Comparison of ENCODE assay signal across 8 mouse cellular contexts in genomic region chr2:37430593-37431464, GRCm38 (mm10). TPM values are rescaled to one million over a fixed set of nuclear protein-coding genes. Genes with fewer than 3 reads are reported as not detected.
DNase-seq lines count a peak whose midpoint lies in the region; ATAC-seq and TF ChIP-seq lines count a peak whose summit lies in the region.

No protein-coding gene starts in this region.

- DNase-seq in adipocyte (ENCODE audit: low spot score) = peak; percentile 96
- DNase-seq in gastrocnemius, adult 2 months = peak; percentile 84
- peak; percentile 96 for DNase-seq in hindbrain, postnatal 0 days (ENCODE audit: low spot score)
- DNase-seq in left cerebral cortex, adult 2 months (ENCODE audit: extremely low spot score in 1 of 2, low spot score in 2 of 2) = peak; percentile 77 to 83
- DNase-seq in retina, postnatal 7 days (ENCODE audit: low read depth, low spot score) = peak; percentile 88
- DNase-seq in urinary bladder, adult 18-20 months (ENCODE audit: low spot score in 2 of 2) = peak; percentile 54 to 81

- H3K9ac ChIP-seq in hindbrain, postnatal 0 days (replicated peaks; ENCODE audit: low read length) = peak overlapping the region; percentile 73

- TF ChIP-seq CTCF in cortical plate, adult 2 months (IDR thresholded peaks at IDR 0.05; ENCODE audit: extremely low read depth, insufficient read depth, low read length) = no peak
- 0 out of 2 replicates have a peak, but pooled peaks have one; percentile 5 for TF ChIP-seq CTCF in gastrocnemius, adult 2 months (IDR thresholded peaks at IDR 0.05)
- 0 out of 2 replicates have a peak, but pooled peaks have one; percentile 11 for TF ChIP-seq CTCF in hindbrain, postnatal 0 days (IDR thresholded peaks at IDR 0.05; ENCODE audit: low read depth)
- TF ChIP-seq CTCF in left cerebral cortex, adult 2 months (IDR thresholded peaks at IDR 0.05) = no peak; the same call in 1 of the 2 replicates

- WGBS in hindbrain, postnatal 0 days = under 1% methylated on average over 38 of the region's 38 CpGs
- WGBS in macrophage (ENCODE audit: missing documents) = under 1% methylated on average over 36 of the region's 38 CpGs

- peak overlapping the region; percentile 39 for H3K27ac ChIP-seq in cortical plate, adult 2 months (ENCODE audit: insufficient read depth, low read length)
- peak overlapping the region; percentile 90 for H3K27ac ChIP-seq in gastrocnemius, adult 2 months
- peak overlapping the region; percentile 99 for H3K27ac ChIP-seq in hindbrain, postnatal 0 days
- peak overlapping the region; percentile 93 for H3K27ac ChIP-seq in left cerebral cortex, adult 2 months
- peak overlapping the region; percentile 82 for H3K27ac ChIP-seq in macrophage

- peaks cover 56% of the 10 kb centered on the region for H3K79me2 ChIP-seq in macrophage (ENCODE audit: inconsistent target)

- intact Hi-C loops in gastrocnemius, adult 2 months (cut with DNase I) = no loop called here
- intact Hi-C loops in left cerebral cortex, adult 2 months (cut with DNase I) = no loop called here

- H3K4me3 ChIP-seq in cortical plate, adult 2 months (ENCODE audit: insufficient read depth, low read length) = peak overlapping the region; percentile 91
- H3K4me3 ChIP-seq in gastrocnemius, adult 2 months = peak overlapping the region; percentile 78
- peak overlapping the region; percentile 58 for H3K4me3 ChIP-seq in hindbrain, postnatal 0 days (ENCODE audit: low read length)
- peak overlapping the region; percentile 78 for H3K4me3 ChIP-seq in left cerebral cortex, adult 2 months
- peak overlapping the region; percentile 86 for H3K4me3 ChIP-seq in macrophage (ENCODE audit: inconsistent target)

- H3K36me3 ChIP-seq in hindbrain, postnatal 0 days (ENCODE audit: insufficient read depth, low read length) = peaks cover 5% of the 10 kb centered on the region
- peaks cover 11% of the 10 kb centered on the region; the same call in 1 of the 2 replicates for H3K36me3 ChIP-seq in macrophage (ENCODE audit: inconsistent target)

- H3K4me2 ChIP-seq in hindbrain, postnatal 0 days (ENCODE audit: low read depth, low read length) = peak overlapping the region; percentile 77

- H3K9me3 ChIP-seq in hindbrain, postnatal 0 days (ENCODE audit: low read length) = no peaks in the 10 kb centered on the region

- H3K4me1 ChIP-seq in cortical plate, adult 2 months (ENCODE audit: control insufficient read depth, insufficient read depth, low read length) = no peaks in the 10 kb centered on the region; the same call in 1 of the 2 replicates
- H3K4me1 ChIP-seq in hindbrain, postnatal 0 days (ENCODE audit: insufficient read depth, low read length) = 0 out of 2 replicates have a peak, but pooled peaks cover 4% of the 10 kb centered on the region

- peak; percentile 63 for TF ChIP-seq POLR2A in cortical plate, adult 2 months (IDR thresholded peaks at IDR 0.05; ENCODE audit: extremely low read depth, insufficient read depth, low read length)

- H3K27me3 ChIP-seq in hindbrain, postnatal 0 days (ENCODE audit: insufficient read depth, low read length) = no peaks in the 10 kb centered on the region

- ATAC-seq in hindbrain, postnatal 0 days = peak; percentile 95

RNA-seq across cellular contexts. Expression of gene Rc3h2, which starts 8.1 kb away (rescaled TPM):
- polyA plus RNA-seq in cortical plate, adult 2 months (2012; rRNA removed) = 25.2 and 25.5 TPM in 2 replicates
- 10 to 100 TPM; 36.0 to 46.3 TPM for total RNA-seq in gastrocnemius, adult 2 months (2021)
- 43.0 and 47.9 TPM in 2 replicates for total RNA-seq in hindbrain, postnatal 0 days (2014; rRNA removed)
- 10.7 and 11.3 TPM in 2 replicates for polyA plus RNA-seq in hindbrain, postnatal 0 days (2015; fragmentation: Nextera tagmentation; extraction: Ambion mirVana)
- 10 to 100 TPM; 81.4 to 81.6 TPM for total RNA-seq in left cerebral cortex, adult 2 months (2021)
- 100 to 1,000 TPM in 23 of 26 experiments, 10 to 100 TPM in 3; 82.8 to 212 (median 165) TPM for total RNA-seq in macrophage (2018; cell fraction: chromatin; rRNA removed)
- 10 to 100 TPM; 15.9 to 39.1 (median 28.6) TPM for total RNA-seq in macrophage (2018; cell fraction: cytosol; rRNA removed)
- total RNA-seq in macrophage (2018; cell fraction: nucleus; rRNA removed) = 100 to 1,000 TPM in 14 of 26 experiments, 10 to 100 TPM in 12; 64.9 to 167 (median 108) TPM
- 8.6 to 13.4 TPM (median 12.1 TPM) in 3 replicates for polyA plus RNA-seq in macrophage (2018)

RNA-seq across cellular contexts. Expression of gene Zbtb26, which starts 12.1 kb away (rescaled TPM):
- 5.7 and 5.8 TPM in 2 replicates for polyA plus RNA-seq in cortical plate, adult 2 months (2012; rRNA removed)
- total RNA-seq in gastrocnemius, adult 2 months (2021) = 1 to 10 TPM; 4.6 to 5.7 TPM
- 9.8 and 13.4 TPM in 2 replicates for total RNA-seq in hindbrain, postnatal 0 days (2014; rRNA removed)
- polyA plus RNA-seq in hindbrain, postnatal 0 days (2015; fragmentation: Nextera tagmentation; extraction: Ambion mirVana) = 2.0 and 2.4 TPM in 2 replicates
- 10 to 100 TPM in 1 of 2 experiments, 1 to 10 TPM in 1; 9.2 to 11.4 TPM for total RNA-seq in left cerebral cortex, adult 2 months (2021)
- total RNA-seq in macrophage (2018; cell fraction: chromatin; rRNA removed) = 10 to 100 TPM in 24 of 26 experiments, 1 to 10 TPM in 2; 8.2 to 52.7 (median 28.9) TPM
- 1 to 10 TPM; 1.0 to 4.8 (median 2.5) TPM for total RNA-seq in macrophage (2018; cell fraction: cytosol; rRNA removed)
- total RNA-seq in macrophage (2018; cell fraction: nucleus; rRNA removed) = 10 to 100 TPM in 23 of 26 experiments, 1 to 10 TPM in 3; 6.7 to 61.7 (median 27.2) TPM
- 1.8 to 3.8 TPM (median 2.1 TPM) in 3 replicates for polyA plus RNA-seq in macrophage (2018)

RNA-seq across cellular contexts. Expression of gene Zbtb6, which starts 12.1 kb away (rescaled TPM):
- polyA plus RNA-seq in cortical plate, adult 2 months (2012; rRNA removed) = 7.2 and 7.7 TPM in 2 replicates
- 1 to 10 TPM; 3.4 to 4.0 TPM for total RNA-seq in gastrocnemius, adult 2 months (2021)
- total RNA-seq in hindbrain, postnatal 0 days (2014; rRNA removed) = 23.5 and 24.5 TPM in 2 replicates
- 6.6 and 7.7 TPM in 2 replicates for polyA plus RNA-seq in hindbrain, postnatal 0 days (2015; fragmentation: Nextera tagmentation; extraction: Ambion mirVana)
- 10 to 100 TPM; 13.5 to 13.8 TPM for total RNA-seq in left cerebral cortex, adult 2 months (2021)
- 10 to 100 TPM in 17 of 26 experiments, 1 to 10 TPM in 9; 4.8 to 32.0 (median 15.0) TPM for total RNA-seq in macrophage (2018; cell fraction: chromatin; rRNA removed)
- total RNA-seq in macrophage (2018; cell fraction: cytosol; rRNA removed) = 10 to 100 TPM in 22 of 26 experiments, 1 to 10 TPM in 4; 7.6 to 18.2 (median 14.0) TPM
- total RNA-seq in macrophage (2018; cell fraction: nucleus; rRNA removed) = 10 to 100 TPM in 22 of 26 experiments, 1 to 10 TPM in 4; 6.1 to 39.4 (median 19.3) TPM
- 10.3 to 13.1 TPM (median 11.9 TPM) in 3 replicates for polyA plus RNA-seq in macrophage (2018)

RNA-seq across cellular contexts. Expression of gene Rabgap1, which starts 12.2 kb away (rescaled TPM):
- 41.7 and 42.6 TPM in 2 replicates for polyA plus RNA-seq in cortical plate, adult 2 months (2012; rRNA removed)
- 10 to 100 TPM; 33.9 to 34.5 TPM for total RNA-seq in gastrocnemius, adult 2 months (2021)
- 55.2 and 60.8 TPM in 2 replicates for total RNA-seq in hindbrain, postnatal 0 days (2014; rRNA removed)
- 46.9 and 51.0 TPM in 2 replicates for polyA plus RNA-seq in hindbrain, postnatal 0 days (2015; fragmentation: Nextera tagmentation; extraction: Ambion mirVana)
- total RNA-seq in left cerebral cortex, adult 2 months (2021) = 10 to 100 TPM; 89.1 to 92.2 TPM
- total RNA-seq in macrophage (2018; cell fraction: chromatin; rRNA removed) = 100 to 1,000 TPM; 101 to 291 (median 194) TPM
- total RNA-seq in macrophage (2018; cell fraction: cytosol; rRNA removed) = 10 to 100 TPM; 25.3 to 46.1 (median 36.0) TPM
- total RNA-seq in macrophage (2018; cell fraction: nucleus; rRNA removed) = 100 to 1,000 TPM in 9 of 26 experiments, 10 to 100 TPM in 17; 61.4 to 164 (median 82.4) TPM
- polyA plus RNA-seq in macrophage (2018) = 24.2 to 51.7 TPM (median 25.0 TPM) in 3 replicates

Comparison
In these comparisons a context has a peak if more than half of its experiments do, and no peak if none do; other contexts are left out.
1. Peak in every context shown above with its lines: DNase-seq, ATAC-seq, H3K4me3 ChIP-seq and H3K27ac ChIP-seq.
2. H3K27ac ChIP-seq: peak in every context shown above with its lines; median percentile 99 in hindbrain, postnatal 0 days; 93 in left cerebral cortex, adult 2 months; 90 in gastrocnemius, adult 2 months; 82 in macrophage; 39 in cortical plate, adult 2 months.
3. CTCF ChIP-seq: peak in gastrocnemius, adult 2 months (single experiment) and hindbrain, postnatal 0 days (single experiment); none in cortical plate, adult 2 months (single experiment) and left cerebral cortex, adult 2 months (single experiment).